Mouse (Mus musculus) ES-Bruce4 (cell line): ENCODE measurements around the gene Vgll4. TPM values are rescaled to one million over a fixed set of nuclear protein-coding genes. Genes with fewer than 3 reads are reported as not detected.

Experiments used
- H3K27ac ChIP-seq: 2 replicates; pipeline ENCODE4 v1.5.1; 2012; ENCODE audit warnings: low read length, inconsistent platforms; ENCODE audit not compliant: insufficient read depth
- H3K27me3 ChIP-seq: 2 replicates; pipeline ENCODE4 v1.6.1; 2012; ENCODE audit warnings: mild to moderate bottlenecking, low read length, inconsistent platforms; ENCODE audit not compliant: control insufficient read depth, poor library complexity, insufficient read depth, severe bottlenecking
- H3K36me3 ChIP-seq: 2 replicates; pipeline ENCODE4 v1.6.1; 2012; ENCODE audit warnings: inconsistent platforms, mild to moderate bottlenecking, low read length, moderate library complexity; ENCODE audit not compliant: control insufficient read depth, poor library complexity, insufficient read depth, severe bottlenecking
- H3K4me1 ChIP-seq: one replicate; pipeline ENCODE4 v1.8.1; 2011; ENCODE audit warnings: low read length; ENCODE audit not compliant: control insufficient read depth, insufficient read depth
- H3K4me3 ChIP-seq: 2 replicates; pipeline ENCODE4 v1.5.1; 2011; ENCODE audit warnings: low read depth, mild to moderate bottlenecking, low read length
- H3K9ac ChIP-seq: 2 replicates; pipeline ENCODE4 v1.6.1; 2012; ENCODE audit warnings: low read depth, mild to moderate bottlenecking, inconsistent platforms; ENCODE audit not compliant: poor library complexity, severe bottlenecking
- H3K9me3 ChIP-seq: replicated peaks from 2 replicates; pipeline ENCODE4 v1.6.1; 2012; ENCODE audit warnings: mild to moderate bottlenecking, low read length, inconsistent platforms; ENCODE audit not compliant: control insufficient read depth, poor library complexity, insufficient read depth, severe bottlenecking
- CTCF ChIP-seq: IDR thresholded peaks from one replicate; pipeline ENCODE4 v1.8.1; 2011; ENCODE audit warnings: low read depth, low read length
- EP300 ChIP-seq: IDR thresholded peaks from 2 replicates; pipeline ENCODE4 v1.6.1; 2011; ENCODE audit warnings: low read depth, low read length; ENCODE audit not compliant: insufficient read depth
- POLR2A ChIP-seq: IDR thresholded peaks from one replicate; pipeline ENCODE4 v1.8.1; 2011; ENCODE audit warnings: low read length; ENCODE audit not compliant: insufficient read depth
- polyA plus RNA-seq: library from polyadenylated mRNA; stranded (reverse); fragments of >200 nt; gene quantifications from 2 replicates; pipeline ENCODE4 v1.2.4, GENCODE M21; 2011; ENCODE audit warnings: low read depth; ENCODE audit not compliant: missing spikeins, insufficient read depth, insufficient read length

Gene Vgll4
- polyA plus RNA-seq, 1 experiment = 37.3 TPM

DNA sequence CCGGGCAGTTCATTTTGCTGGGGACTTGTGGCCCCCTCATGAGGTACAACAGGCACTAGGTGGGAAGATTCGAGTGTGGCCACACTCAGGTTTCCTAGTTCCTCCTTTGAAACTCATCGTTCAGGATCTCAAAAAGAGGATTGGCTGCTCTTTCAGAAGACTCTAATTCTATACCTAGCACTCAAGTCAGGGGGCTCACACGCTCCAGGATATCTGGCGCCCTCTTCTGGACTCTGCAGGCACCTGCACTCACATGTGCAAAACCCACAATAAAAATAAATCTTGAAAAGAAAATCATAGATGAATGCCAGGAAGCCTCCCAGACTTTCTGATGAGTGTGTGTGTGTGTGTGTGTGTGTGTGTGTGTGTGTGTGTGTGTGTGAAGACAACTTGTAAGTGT, 1.1 kb upstream of the Vgll4 start:
- no peak overlapping the region for H3K4me3 ChIP-seq
- H3K4me1 ChIP-seq = no peaks in the 10 kb centered on the region
- no peak overlapping the region for H3K27ac ChIP-seq
- H3K27me3 ChIP-seq = no peaks in the 10 kb centered on the region
- no peaks in the 10 kb centered on the region for H3K36me3 ChIP-seq
- no peaks in the 10 kb centered on the region for H3K9me3 ChIP-seq
- H3K9ac ChIP-seq = no peak overlapping the region
- TF ChIP-seq EP300 = no peak
- peak; percentile 67 for TF ChIP-seq CTCF

DNA sequence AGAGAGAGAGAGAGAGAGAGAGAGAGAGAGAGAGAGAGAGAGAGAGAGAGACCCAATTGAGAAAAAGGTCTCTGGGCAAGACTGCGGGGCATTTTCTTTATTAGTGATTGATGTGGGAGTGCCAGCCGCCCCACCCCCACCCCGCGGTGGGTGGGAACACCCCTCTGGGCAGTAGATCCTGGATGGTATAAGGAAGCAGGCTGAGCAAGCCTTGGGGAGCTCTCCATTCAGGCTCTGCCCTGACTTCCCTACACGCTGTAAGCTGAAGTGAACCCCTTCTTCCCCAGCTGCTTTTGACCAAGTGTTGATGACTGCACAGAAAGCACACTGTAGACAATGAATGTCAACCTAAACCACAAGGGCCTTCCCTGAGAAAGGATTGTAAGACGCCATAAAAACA, 592 bp upstream of the Vgll4 start:
- H3K9me3 ChIP-seq = no peaks in the 10 kb centered on the region
- H3K27ac ChIP-seq = no peak overlapping the region
- H3K9ac ChIP-seq = no peak overlapping the region
- no peaks in the 10 kb centered on the region for H3K4me1 ChIP-seq
- H3K36me3 ChIP-seq = no peaks in the 10 kb centered on the region
- no peak overlapping the region for H3K4me3 ChIP-seq
- no peaks in the 10 kb centered on the region for H3K27me3 ChIP-seq
- TF ChIP-seq EP300 = no peak
- TF ChIP-seq POLR2A = no peak
- TF ChIP-seq CTCF = no peak

DNA sequence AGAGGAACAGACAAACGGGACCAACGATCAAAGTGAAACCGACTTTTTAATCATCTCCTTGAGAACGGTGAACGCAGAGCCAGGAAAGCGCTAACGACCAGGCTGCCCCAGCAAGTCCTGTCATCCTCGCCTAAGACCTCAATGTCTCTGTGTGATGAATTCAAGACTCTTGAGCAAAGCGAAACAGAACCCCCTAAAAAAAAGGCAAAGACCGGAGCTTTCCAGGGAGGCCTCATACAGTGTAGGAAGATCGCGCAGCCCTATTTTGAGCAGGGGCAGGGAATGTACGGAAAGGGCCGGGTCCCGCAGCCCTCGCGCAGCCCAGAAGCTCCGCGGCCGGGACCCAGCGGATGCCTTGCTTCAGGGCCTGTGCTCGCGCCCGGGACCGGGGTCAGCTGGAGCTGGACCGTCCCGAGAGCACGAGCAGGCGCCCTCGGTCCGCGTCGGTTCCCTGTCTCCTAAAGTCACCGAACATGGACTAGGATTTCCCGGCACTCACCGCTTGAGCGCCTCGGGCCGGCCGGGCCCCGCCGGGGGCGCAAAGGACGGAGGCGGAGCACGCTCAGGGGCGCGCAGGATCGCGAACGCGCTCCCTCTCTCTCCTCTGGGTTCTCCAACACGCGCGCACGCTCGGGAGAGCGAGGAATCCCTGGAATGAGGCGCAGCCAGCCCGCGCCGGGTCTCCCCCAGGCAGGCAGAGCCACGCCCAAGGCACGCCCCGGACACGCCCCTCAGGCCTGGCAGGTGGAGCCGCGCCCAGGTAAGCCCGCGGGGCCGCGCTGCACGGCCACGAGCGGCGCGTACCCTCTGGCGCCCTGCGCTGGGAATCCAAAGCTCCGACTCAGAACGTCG, 1.2 kb downstream of the Vgll4 start:
- H3K9me3 ChIP-seq = no peaks in the 10 kb centered on the region
- no peaks in the 10 kb centered on the region for H3K4me1 ChIP-seq
- H3K4me3 ChIP-seq = peak overlapping the region; percentile 68
- peak overlapping the region; percentile 57 for H3K9ac ChIP-seq
- TF ChIP-seq POLR2A (no peak), EP300 (no peak), CTCF (no peak)
- H3K36me3 ChIP-seq = no peaks in the 10 kb centered on the region
- H3K27ac ChIP-seq = no peak overlapping the region
- no peaks in the 10 kb centered on the region for H3K27me3 ChIP-seq

DNA sequence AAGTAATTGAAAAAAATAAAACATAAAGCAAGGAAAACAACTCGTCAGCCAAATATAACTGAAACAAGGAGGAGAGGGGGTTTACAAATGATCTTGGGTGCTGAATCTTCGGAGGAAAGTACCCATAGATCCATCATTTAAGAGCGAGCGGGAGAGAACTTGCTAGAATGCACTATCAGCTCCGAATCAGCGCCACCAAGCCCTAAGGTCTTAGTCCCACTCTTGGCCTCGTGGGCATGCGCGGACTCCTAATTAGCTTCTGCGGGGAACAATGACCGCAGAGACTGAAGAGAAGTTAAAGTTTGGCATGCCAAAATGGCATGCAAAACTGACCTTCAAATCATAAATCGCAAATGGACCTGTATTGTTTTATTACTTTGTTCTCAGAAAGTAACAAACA, 2.2 kb downstream of the Vgll4 start:
- Histone ChIP-seq H3K27ac (no peak overlapping the region), H3K9ac (peak overlapping the region; percentile 57; the same call in 1 of the 2 replicates), H3K4me1 (no peaks in the 10 kb centered on the region), H3K9me3 (no peaks in the 10 kb centered on the region), H3K27me3 (no peaks in the 10 kb centered on the region), H3K4me3 (no peak overlapping the region), H3K36me3 (no peaks in the 10 kb centered on the region)
- TF ChIP-seq CTCF (no peak), EP300 (no peak), POLR2A (no peak)

DNA sequence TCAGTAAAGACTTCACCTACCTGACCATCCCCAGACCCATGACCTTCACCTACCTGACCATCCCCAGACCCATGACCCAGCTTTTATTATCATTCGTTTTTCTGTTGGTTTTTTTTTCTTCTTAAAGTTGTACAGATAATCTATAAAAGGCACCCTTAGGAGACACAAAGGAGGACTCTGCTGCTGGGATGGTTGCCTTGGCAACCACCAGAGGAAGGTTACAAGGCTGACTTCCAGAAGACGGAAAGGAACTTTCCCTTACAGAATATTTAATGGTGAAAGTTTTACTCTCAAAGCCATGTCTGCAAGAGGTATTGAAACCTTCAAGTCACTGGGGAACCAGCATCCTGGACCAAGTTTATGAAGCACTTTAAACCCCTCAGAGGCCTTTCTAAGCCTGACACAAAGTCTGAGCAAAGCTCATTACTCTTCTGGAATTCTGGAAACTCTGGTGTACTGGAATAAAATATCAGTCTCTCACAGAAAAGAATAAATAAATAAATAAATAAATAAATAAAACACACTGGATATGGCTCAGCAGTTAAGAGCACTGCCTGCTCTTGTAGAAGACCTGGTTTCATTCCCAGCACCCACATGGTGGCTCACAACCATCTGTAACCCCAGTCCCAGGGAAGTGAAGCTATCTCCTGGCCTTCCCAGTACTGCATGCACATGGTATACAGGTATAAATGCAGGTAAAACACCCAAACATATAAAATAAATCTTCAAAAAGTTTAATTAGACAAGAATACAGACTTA, 3.2 kb downstream of the Vgll4 start:
- no peak for TF ChIP-seq EP300
- TF ChIP-seq CTCF = no peak
- TF ChIP-seq POLR2A = no peak
- Histone ChIP-seq H3K4me3 (no peak overlapping the region), H3K4me1 (no peaks in the 10 kb centered on the region), H3K9ac (no peak overlapping the region), H3K27me3 (no peaks in the 10 kb centered on the region), H3K36me3 (no peaks in the 10 kb centered on the region), H3K27ac (no peak overlapping the region), H3K9me3 (no peaks in the 10 kb centered on the region)

DNA sequence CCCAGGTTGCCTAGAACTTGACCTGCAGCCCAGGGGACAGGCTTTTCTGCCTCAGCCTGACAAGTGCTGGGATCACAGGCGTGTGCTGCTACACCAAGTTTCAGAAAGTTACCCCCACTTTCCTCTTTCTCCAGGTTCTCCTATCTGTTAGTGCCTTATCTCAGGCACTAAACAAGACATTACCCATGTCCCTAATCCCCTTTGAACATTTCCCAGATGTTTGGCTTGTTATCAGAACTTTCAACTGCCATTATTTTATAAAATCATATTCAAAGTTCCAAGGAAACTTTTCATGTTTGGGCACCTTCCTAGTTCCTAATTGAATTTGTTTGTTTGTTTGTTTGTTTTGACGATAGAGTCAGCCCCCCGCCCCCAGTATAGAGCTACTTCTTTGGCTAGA, 4.0 kb downstream of the Vgll4 start:
- TF ChIP-seq EP300 = no peak
- no peak for TF ChIP-seq CTCF
- TF ChIP-seq POLR2A = no peak
- H3K4me3 ChIP-seq = no peak overlapping the region
- H3K9ac ChIP-seq = no peak overlapping the region
- H3K27ac ChIP-seq = no peak overlapping the region
- H3K27me3 ChIP-seq = no peaks in the 10 kb centered on the region
- no peaks in the 10 kb centered on the region for H3K36me3 ChIP-seq
- no peaks in the 10 kb centered on the region for H3K9me3 ChIP-seq
- H3K4me1 ChIP-seq = no peaks in the 10 kb centered on the region
